Mouse (Mus musculus): Measurements from ENCODE around the gene Ccdc71. TPM values are rescaled to one million over a fixed set of nuclear protein-coding genes. Genes with fewer than 3 reads are reported as not detected.
A peak's percentile ranks its signal among the peaks of the same experiment; 100 is the strongest.

The Ccdc71 gene
- polyA plus RNA-seq, 1 experiment from 2014 or later: 53.1 TPM

- peak overlapping the region; percentile 83 for H3K27ac ChIP-seq
- H3K9ac ChIP-seq: peak overlapping the region; percentile 27
- H3K9me3 ChIP-seq: no peaks in the 10 kb centered on the region
- no peaks in the 10 kb centered on the region for H3K27me3 ChIP-seq
- peak; percentile 18 for ATAC-seq (ENCODE audit: insufficient number of reproducible peaks, insufficient read depth, low FRiP score, low TSS enrichment)
- peaks cover 14% of the 10 kb centered on the region for H3K36me3 ChIP-seq
- H3K4me1 ChIP-seq: peaks cover 38% of the 10 kb centered on the region
- H3K4me2 ChIP-seq (replicated peaks): peak overlapping the region; percentile 65
- 70% methylated on average over 21 of the region's 21 CpGs for WGBS
- H3K4me3 ChIP-seq: peak overlapping the region; percentile 53
These were observed 9.8 kb upstream of the Ccdc71 start for GRCm38 (mm10) chr9:108450292-108451169.

- H3K4me3 ChIP-seq: peak overlapping the region; percentile 53
- H3K4me1 ChIP-seq: peaks cover 38% of the 10 kb centered on the region
- 85% methylated on average over 6 of the region's 6 CpGs for WGBS
- no peaks in the 10 kb centered on the region for H3K27me3 ChIP-seq
- no peak for ATAC-seq (ENCODE audit: insufficient number of reproducible peaks, insufficient read depth, low FRiP score, low TSS enrichment)
- peak overlapping the region; percentile 83 for H3K27ac ChIP-seq
- H3K9me3 ChIP-seq: no peaks in the 10 kb centered on the region
- peaks cover 14% of the 10 kb centered on the region for H3K36me3 ChIP-seq
- H3K9ac ChIP-seq: no peak overlapping the region
- peak overlapping the region; percentile 65 for H3K4me2 ChIP-seq (replicated peaks)
These were observed 9.2 kb upstream of the Ccdc71 start for GRCm38 (mm10) chr9:108451170-108451493.

- ATAC-seq (ENCODE audit: insufficient number of reproducible peaks, insufficient read depth, low FRiP score, low TSS enrichment): no peak
- Histone ChIP-seq H3K9ac (peak overlapping the region; percentile 59), H3K4me1 (peaks cover 38% of the 10 kb centered on the region), H3K4me3 (peak overlapping the region; percentile 53), H3K36me3 (peaks cover 14% of the 10 kb centered on the region), H3K27ac (peak overlapping the region; percentile 84), H3K4me2 (replicated peaks) (peak overlapping the region; percentile 65), H3K9me3 (no peaks in the 10 kb centered on the region), H3K27me3 (no peaks in the 10 kb centered on the region)
- WGBS: 46% methylated on average over 6 of the region's 6 CpGs
These were observed 8.7 kb upstream of the Ccdc71 start for GRCm38 (mm10) chr9:108451519-108452160.

- Histone ChIP-seq H3K27ac (peak overlapping the region; percentile 84), H3K4me2 (replicated peaks) (peak overlapping the region; percentile 65), H3K36me3 (peaks cover 14% of the 10 kb centered on the region), H3K27me3 (no peaks in the 10 kb centered on the region), H3K9ac (peak overlapping the region; percentile 59), H3K4me3 (peak overlapping the region; percentile 53), H3K4me1 (peaks cover 38% of the 10 kb centered on the region), H3K9me3 (no peaks in the 10 kb centered on the region)
- WGBS: under 1% methylated on average over 40 of the region's 40 CpGs
- peak; percentile 83 for ATAC-seq (ENCODE audit: insufficient number of reproducible peaks, insufficient read depth, low FRiP score, low TSS enrichment)
These were observed 7.9 kb upstream of the Ccdc71 start for GRCm38 (mm10) chr9:108452291-108452906.

- Histone ChIP-seq H3K27me3 (no peaks in the 10 kb centered on the region), H3K4me3 (peak overlapping the region; percentile 53), H3K36me3 (peaks cover 9% of the 10 kb centered on the region), H3K9me3 (no peaks in the 10 kb centered on the region), H3K4me2 (replicated peaks) (peak overlapping the region; percentile 65), H3K27ac (peak overlapping the region; percentile 84), H3K9ac (peak overlapping the region; percentile 59), H3K4me1 (peaks cover 38% of the 10 kb centered on the region)
- no peak for ATAC-seq (ENCODE audit: insufficient number of reproducible peaks, insufficient read depth, low FRiP score, low TSS enrichment)
- 33% methylated on average over 6 of the region's 6 CpGs for WGBS
These were observed 7.4 kb upstream of the Ccdc71 start for GRCm38 (mm10) chr9:108452911-108453310.

- ATAC-seq (ENCODE audit: insufficient number of reproducible peaks, insufficient read depth, low FRiP score, low TSS enrichment): no peak
- Histone ChIP-seq H3K27me3 (no peaks in the 10 kb centered on the region), H3K9ac (0 out of 2 replicates have a peak overlapping the region, but pooled peaks have one; percentile 25), H3K4me3 (peak overlapping the region; percentile 53; the same call in 1 of the 2 replicates), H3K4me1 (peaks cover 38% of the 10 kb centered on the region), H3K4me2 (replicated peaks) (peak overlapping the region; percentile 65), H3K36me3 (peaks cover 4% of the 10 kb centered on the region), H3K9me3 (no peaks in the 10 kb centered on the region), H3K27ac (peak overlapping the region; percentile 84; the same call in 1 of the 2 replicates)
- 77% methylated on average over 4 of the region's 4 CpGs for WGBS
These were observed 6.9 kb upstream of the Ccdc71 start for GRCm38 (mm10) chr9:108453458-108453857.

GRCm38 (mm10) chr9:108454429-108454828 is 5.9 kb upstream of the Ccdc71 start:
- H3K4me2 ChIP-seq (replicated peaks): no peak overlapping the region
- H3K27ac ChIP-seq: no peak overlapping the region
- H3K4me3 ChIP-seq: no peak overlapping the region
- no peaks in the 10 kb centered on the region for H3K27me3 ChIP-seq
- H3K9me3 ChIP-seq: no peaks in the 10 kb centered on the region
- peaks cover 34% of the 10 kb centered on the region for H3K4me1 ChIP-seq
- H3K9ac ChIP-seq: no peak overlapping the region
- H3K36me3 ChIP-seq: no peaks in the 10 kb centered on the region
- ATAC-seq (ENCODE audit: insufficient number of reproducible peaks, insufficient read depth, low FRiP score, low TSS enrichment): no peak
- 86% methylated on average over 6 of the region's 6 CpGs for WGBS

GRCm38 (mm10) chr9:108455747-108456571 is 4.4 kb upstream of the Ccdc71 start:
- H3K9ac ChIP-seq: no peak overlapping the region
- no peaks in the 10 kb centered on the region for H3K36me3 ChIP-seq
- no peak overlapping the region for H3K4me2 ChIP-seq (replicated peaks)
- 71% methylated on average over 12 of the region's 12 CpGs for WGBS
- H3K27me3 ChIP-seq: no peaks in the 10 kb centered on the region
- no peaks in the 10 kb centered on the region for H3K9me3 ChIP-seq
- peaks cover 18% of the 10 kb centered on the region for H3K4me1 ChIP-seq
- no peak overlapping the region for H3K4me3 ChIP-seq
- ATAC-seq (ENCODE audit: insufficient number of reproducible peaks, insufficient read depth, low FRiP score, low TSS enrichment): no peak
- H3K27ac ChIP-seq: no peak overlapping the region

GRCm38 (mm10) chr9:108456953-108457352 is 3.4 kb upstream of the Ccdc71 start:
- no peak for ATAC-seq (ENCODE audit: insufficient number of reproducible peaks, insufficient read depth, low FRiP score, low TSS enrichment)
- no peaks in the 10 kb centered on the region for H3K27me3 ChIP-seq
- H3K9ac ChIP-seq: no peak overlapping the region
- H3K4me3 ChIP-seq: no peak overlapping the region
- no peaks in the 10 kb centered on the region for H3K9me3 ChIP-seq
- H3K4me2 ChIP-seq (replicated peaks): no peak overlapping the region
- 88% methylated on average over 10 of the region's 10 CpGs for WGBS
- H3K36me3 ChIP-seq: no peaks in the 10 kb centered on the region
- H3K4me1 ChIP-seq: peaks cover 18% of the 10 kb centered on the region
- H3K27ac ChIP-seq: no peak overlapping the region

GRCm38 (mm10) chr9:108459939-108460318 is 398 bp upstream of the Ccdc71 start:
- ATAC-seq (ENCODE audit: insufficient number of reproducible peaks, insufficient read depth, low FRiP score, low TSS enrichment): no peak
- 95% methylated on average over 1 of the region's 1 CpGs for WGBS

GRCm38 (mm10) chr9:108461181-108461631 is 879 bp downstream of the Ccdc71 start, which contains the start of gene Klhdc8b:
Gene Klhdc8b (minus strand): TSS chr9:108461581.
- peak within 1 kb of the TSS; percentile 89 for H3K9ac ChIP-seq
- H3K27me3 ChIP-seq: no peaks in the 10 kb centered on the region
- peak within 1 kb of the TSS; percentile 95 for H3K4me3 ChIP-seq
- peak within 1 kb of the TSS; percentile 85 for H3K27ac ChIP-seq
- H3K36me3 ChIP-seq: peaks cover 32% of the 10 kb centered on the region
- peak within 1 kb of the TSS; percentile 80 for H3K4me2 ChIP-seq (replicated peaks)
- peaks cover 12% of the 10 kb centered on the region for H3K4me1 ChIP-seq
- 22% methylated on average over 11 of the region's 11 CpGs for WGBS
- H3K9me3 ChIP-seq: no peaks in the 10 kb centered on the region
- ATAC-seq (ENCODE audit: insufficient number of reproducible peaks, insufficient read depth, low FRiP score, low TSS enrichment): peak; percentile 36

More at GRCm38 (mm10) chr9:108459939-108460318, 398 bp upstream of the Ccdc71 start:
- Histone ChIP-seq H3K4me2 (replicated peaks) (peak overlapping the region; percentile 80), H3K9me3 (no peaks in the 10 kb centered on the region), H3K27me3 (no peaks in the 10 kb centered on the region), H3K4me3 (peak overlapping the region; percentile 95), H3K4me1 (peaks cover 12% of the 10 kb centered on the region), H3K36me3 (peaks cover 22% of the 10 kb centered on the region), H3K27ac (peak overlapping the region; percentile 85; the same call in 1 of the 2 replicates), H3K9ac (no peak overlapping the region; the same call in 1 of the 2 replicates)

Data from embryonic facial prominence, embryonic 12.5 days (tissue).